Mouse (Mus musculus): ENCODE results near the gene Plcg2. TPM values are rescaled to one million over a fixed set of nuclear protein-coding genes. Genes with fewer than 3 reads are reported as not detected.

The Plcg2 gene
- polyA plus RNA-seq (2015; fragmentation: Nextera tagmentation; extraction: Ambion mirVana), result 5.9 and 7.3 TPM in 2 replicates

DNA sequence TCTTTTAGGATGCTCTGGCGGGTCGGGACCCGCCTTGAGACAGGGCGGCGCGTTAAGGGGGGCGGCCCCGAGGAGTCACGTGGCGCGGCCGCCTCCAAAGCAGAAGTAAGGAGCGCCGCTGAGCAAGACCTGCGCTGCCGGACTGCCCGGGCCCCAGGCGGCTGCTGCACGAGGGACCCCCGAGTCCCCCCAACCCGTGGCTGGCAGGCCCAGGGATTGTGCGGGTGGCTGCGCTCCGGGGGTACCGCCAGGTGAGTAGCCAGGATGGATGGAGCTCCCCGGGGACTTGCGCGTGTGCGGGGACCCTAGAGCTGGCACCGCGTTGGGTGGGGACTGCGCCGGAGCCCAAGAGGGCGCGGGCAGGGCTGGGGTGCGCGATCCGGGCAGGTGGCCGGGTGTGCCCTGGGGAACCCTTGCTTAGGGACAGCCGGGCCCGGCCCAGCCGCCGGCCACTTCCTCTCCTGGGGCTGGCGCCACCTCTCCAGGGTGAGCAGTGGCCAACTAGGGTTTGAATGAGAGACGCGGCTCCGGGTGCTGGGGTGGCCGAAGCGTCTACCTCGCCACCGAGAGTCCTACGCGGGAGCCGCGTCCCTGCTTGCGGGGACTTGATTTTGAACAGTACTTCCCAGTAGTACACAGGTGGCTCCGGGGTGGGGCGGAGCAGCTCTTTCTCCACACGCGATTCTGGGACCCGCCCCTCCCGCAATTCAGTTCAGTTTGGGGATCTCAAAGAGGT lies at the start of gene Plcg2:
Gene Plcg2, plus strand, starts transcription at position 113 of the 736 bp plus-strand sequence.
- DNase-seq (peak; percentile 66), ATAC-seq (peak; percentile 65)
- no peaks in the 10 kb centered on the region for H3K9me3 ChIP-seq (ENCODE audit: low read length)
- H3K9ac ChIP-seq (replicated peaks), result peak within 1 kb of the TSS; percentile 70
- peak within 1 kb of the TSS; percentile 87 for H3K4me2 ChIP-seq (ENCODE audit: low read depth, low read length)
- H3K4me3 ChIP-seq (ENCODE audit: low read depth, low read length), result peak within 1 kb of the TSS; percentile 62
- no peak for TF ChIP-seq CTCF (IDR thresholded peaks at IDR 0.05; ENCODE audit: low read depth)
- TF ChIP-seq EP300 (IDR thresholded peaks at IDR 0.05; ENCODE audit: low read depth), result no peak
- H3K4me1 ChIP-seq (ENCODE audit: insufficient read depth), result peaks cover 21% of the 10 kb centered on the region
- peaks cover 14% of the 10 kb centered on the region; the same call in 1 of the 2 replicates for H3K27me3 ChIP-seq (ENCODE audit: insufficient read depth, low read length)
- H3K36me3 ChIP-seq (replicated peaks; ENCODE audit: insufficient read depth, low read length), result no peaks in the 10 kb centered on the region
- WGBS (ENCODE audit: insufficient replicate concordance), result under 1% methylated on average over 56 of the region's 62 CpGs
- H3K27ac ChIP-seq (ENCODE audit: low read depth), result peak within 1 kb of the TSS; percentile 71

DNA sequence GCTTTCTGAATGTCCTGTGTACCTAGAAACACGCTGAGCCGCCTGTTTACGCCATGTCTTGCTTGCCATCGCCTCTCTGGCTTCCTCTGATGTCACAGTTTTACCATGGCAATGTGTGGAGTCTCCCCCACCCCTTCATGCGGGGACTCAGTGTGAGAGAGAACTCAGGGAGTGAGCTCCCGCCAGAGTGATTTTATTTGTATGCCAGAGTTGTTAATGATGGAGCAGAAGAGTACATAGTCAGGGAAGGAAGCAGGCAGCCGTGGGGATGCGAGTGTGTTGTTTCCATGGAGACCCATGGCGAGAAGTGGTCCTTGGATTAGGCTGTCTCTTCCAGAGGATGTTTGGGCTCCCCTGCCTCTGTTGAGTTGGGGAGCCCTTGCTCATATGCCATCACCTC lies 47.0 kb upstream of the Plcg2 start:
- peaks cover 86% of the 10 kb centered on the region for H3K36me3 ChIP-seq (replicated peaks; ENCODE audit: insufficient read depth, low read length)
- ATAC-seq, result no peak

DNA sequence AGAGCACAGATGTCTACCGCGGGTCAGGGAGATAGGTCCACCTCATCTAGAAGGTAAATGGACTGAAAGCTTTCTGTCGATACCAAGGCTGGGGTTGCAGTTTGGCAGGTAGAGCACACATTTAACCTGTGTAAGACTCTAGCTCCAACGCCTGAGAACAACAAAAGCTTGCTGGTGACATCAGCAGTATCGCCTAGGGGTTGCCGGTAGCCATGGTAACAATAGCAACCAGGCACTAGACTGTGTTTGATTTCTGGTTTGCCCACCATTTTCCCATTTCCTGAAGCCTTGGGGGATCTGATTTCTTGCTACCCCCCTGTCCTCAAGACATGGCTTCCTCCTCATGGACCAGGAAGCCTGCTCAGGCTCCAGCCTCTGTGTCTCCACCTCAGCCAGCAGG lies 44.1 kb upstream of the Plcg2 start:
- H3K4me1 ChIP-seq (ENCODE audit: insufficient read depth), result no peaks in the 10 kb centered on the region
- DNase-seq (no peak), ATAC-seq (peak; percentile 28)
- H3K4me3 ChIP-seq (ENCODE audit: low read depth, low read length), result no peak overlapping the region
- H3K27me3 ChIP-seq (ENCODE audit: insufficient read depth, low read length), result no peaks in the 10 kb centered on the region
- H3K36me3 ChIP-seq (replicated peaks; ENCODE audit: insufficient read depth, low read length), result peaks cover 88% of the 10 kb centered on the region
- 83% methylated on average over 6 of the region's 6 CpGs for WGBS (ENCODE audit: insufficient replicate concordance)
- no peak overlapping the region for H3K9ac ChIP-seq (replicated peaks)
- no peak overlapping the region for H3K4me2 ChIP-seq (ENCODE audit: low read depth, low read length)
- TF ChIP-seq EP300 (IDR thresholded peaks at IDR 0.05; ENCODE audit: low read depth) (no peak), CTCF (IDR thresholded peaks at IDR 0.05; ENCODE audit: low read depth) (no peak)
- no peaks in the 10 kb centered on the region for H3K9me3 ChIP-seq (ENCODE audit: low read length)
- no peak overlapping the region for H3K27ac ChIP-seq (ENCODE audit: low read depth)

More for the DNA sequence above, 47.0 kb upstream of the Plcg2 start:
- no peak overlapping the region for H3K9ac ChIP-seq (replicated peaks)
- WGBS (ENCODE audit: insufficient replicate concordance), result 88% methylated on average over 9 of the region's 9 CpGs
- H3K4me3 ChIP-seq (ENCODE audit: low read depth, low read length), result no peak overlapping the region
- no peak overlapping the region for H3K4me2 ChIP-seq (ENCODE audit: low read depth, low read length)
- no peak for DNase-seq
- TF ChIP-seq EP300 (IDR thresholded peaks at IDR 0.05; ENCODE audit: low read depth), result no peak
- no peak for TF ChIP-seq CTCF (IDR thresholded peaks at IDR 0.05; ENCODE audit: low read depth)
- no peak overlapping the region for H3K27ac ChIP-seq (ENCODE audit: low read depth)
- H3K27me3 ChIP-seq (ENCODE audit: insufficient read depth, low read length), result no peaks in the 10 kb centered on the region
- no peaks in the 10 kb centered on the region for H3K4me1 ChIP-seq (ENCODE audit: insufficient read depth)
- no peaks in the 10 kb centered on the region for H3K9me3 ChIP-seq (ENCODE audit: low read length)

DNA sequence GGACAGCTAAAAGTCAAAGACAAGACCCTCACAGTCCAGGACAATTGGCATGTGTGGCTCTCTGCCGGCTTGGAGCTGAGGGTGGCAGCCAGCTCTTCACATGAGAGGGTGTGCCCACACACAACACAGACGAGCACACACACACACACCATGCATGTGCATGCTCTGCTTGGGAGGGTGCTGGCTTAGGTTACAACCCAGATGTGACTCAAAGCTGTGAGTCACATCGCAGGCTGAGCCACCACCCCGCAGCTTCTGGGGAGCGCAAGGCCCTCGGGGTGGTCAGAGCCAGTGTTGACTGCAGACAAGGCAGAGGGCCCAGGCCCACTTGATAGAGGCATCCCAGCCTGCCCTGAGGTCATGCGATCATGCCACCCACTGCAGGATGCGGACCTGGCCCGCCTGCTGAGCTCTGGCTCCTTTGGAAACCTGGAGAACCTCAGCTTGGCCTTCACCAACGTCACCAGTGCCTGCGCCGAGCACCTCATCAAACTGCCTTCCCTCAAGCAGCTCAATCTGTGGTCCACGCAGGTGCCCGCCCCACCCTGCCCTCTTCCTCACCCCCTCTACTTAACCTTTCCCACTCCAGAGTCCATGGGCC lies 43.5 kb upstream of the Plcg2 start:
- Histone ChIP-seq H3K4me2 (ENCODE audit: low read depth, low read length) (no peak overlapping the region), H3K9me3 (ENCODE audit: low read length) (no peaks in the 10 kb centered on the region), H3K4me1 (ENCODE audit: insufficient read depth) (no peaks in the 10 kb centered on the region), H3K36me3 (replicated peaks; ENCODE audit: insufficient read depth, low read length) (peaks cover 93% of the 10 kb centered on the region), H3K9ac (replicated peaks) (no peak overlapping the region), H3K27ac (ENCODE audit: low read depth) (no peak overlapping the region), H3K27me3 (ENCODE audit: insufficient read depth, low read length) (no peaks in the 10 kb centered on the region), H3K4me3 (ENCODE audit: low read depth, low read length) (no peak overlapping the region)
- DNase-seq, result no peak
- no peak for TF ChIP-seq EP300 (IDR thresholded peaks at IDR 0.05; ENCODE audit: low read depth)
- no peak for TF ChIP-seq CTCF (IDR thresholded peaks at IDR 0.05; ENCODE audit: low read depth)
- no peak for ATAC-seq
- WGBS (ENCODE audit: insufficient replicate concordance), result 94% methylated on average over 14 of the region's 14 CpGs

DNA sequence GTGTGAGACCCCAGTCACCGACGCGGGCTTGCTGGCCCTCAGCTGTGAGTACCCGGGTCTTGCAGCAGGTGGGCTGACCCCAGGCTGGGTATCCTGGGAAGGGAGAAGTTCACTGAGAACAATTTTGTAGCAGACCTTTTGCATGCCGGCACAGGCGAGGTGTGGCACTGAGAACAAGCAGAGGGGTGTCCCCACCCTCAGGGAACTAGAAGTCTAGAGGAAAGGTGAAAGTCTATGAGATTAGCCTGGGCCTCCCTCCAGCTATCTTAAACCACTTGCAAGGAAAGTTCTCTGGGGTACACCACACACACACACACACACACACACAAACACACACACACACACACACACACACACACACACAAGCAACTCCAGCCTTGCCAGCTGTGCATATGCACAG lies 42.4 kb upstream of the Plcg2 start:
- Histone ChIP-seq H3K4me1 (ENCODE audit: insufficient read depth) (no peaks in the 10 kb centered on the region), H3K9me3 (ENCODE audit: low read length) (no peaks in the 10 kb centered on the region), H3K4me3 (ENCODE audit: low read depth, low read length) (no peak overlapping the region), H3K36me3 (replicated peaks; ENCODE audit: insufficient read depth, low read length) (peaks cover 87% of the 10 kb centered on the region), H3K9ac (replicated peaks) (no peak overlapping the region), H3K4me2 (ENCODE audit: low read depth, low read length) (no peak overlapping the region), H3K27me3 (ENCODE audit: insufficient read depth, low read length) (no peaks in the 10 kb centered on the region), H3K27ac (ENCODE audit: low read depth) (no peak overlapping the region)
- TF ChIP-seq CTCF (IDR thresholded peaks at IDR 0.05; ENCODE audit: low read depth) (no peak), EP300 (IDR thresholded peaks at IDR 0.05; ENCODE audit: low read depth) (no peak)
- ATAC-seq, result no peak
- WGBS (ENCODE audit: insufficient replicate concordance), result 80% methylated on average over 6 of the region's 6 CpGs
- DNase-seq, result no peak

DNA sequence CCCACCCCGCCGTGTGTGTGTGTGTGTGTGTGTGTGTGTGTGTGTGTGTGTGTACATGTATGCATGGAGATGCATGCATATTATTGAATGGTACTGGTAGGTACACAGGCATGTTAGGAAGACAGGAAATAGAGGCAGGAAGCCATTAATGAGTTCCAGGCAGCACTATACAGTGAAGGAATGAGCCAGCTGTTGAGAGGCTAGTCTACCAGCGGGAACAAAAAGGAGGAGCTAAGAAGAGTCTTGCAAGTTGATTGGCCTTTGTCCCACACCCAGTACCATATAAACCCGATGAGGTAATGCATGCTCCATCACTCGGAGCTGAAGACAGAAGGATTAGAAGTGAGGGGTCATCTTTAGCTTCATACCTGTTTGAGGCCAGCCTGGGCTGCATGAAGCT lies 39.7 kb upstream of the Plcg2 start:
- Histone ChIP-seq H3K9ac (replicated peaks) (no peak overlapping the region), H3K36me3 (replicated peaks; ENCODE audit: insufficient read depth, low read length) (peaks cover 61% of the 10 kb centered on the region), H3K27ac (ENCODE audit: low read depth) (no peak overlapping the region), H3K4me1 (ENCODE audit: insufficient read depth) (no peaks in the 10 kb centered on the region), H3K9me3 (ENCODE audit: low read length) (no peaks in the 10 kb centered on the region), H3K4me2 (ENCODE audit: low read depth, low read length) (no peak overlapping the region), H3K27me3 (ENCODE audit: insufficient read depth, low read length) (no peaks in the 10 kb centered on the region), H3K4me3 (ENCODE audit: low read depth, low read length) (no peak overlapping the region)
- DNase-seq (no peak), ATAC-seq (no peak)
- no peak for TF ChIP-seq CTCF (IDR thresholded peaks at IDR 0.05; ENCODE audit: low read depth)
- TF ChIP-seq EP300 (IDR thresholded peaks at IDR 0.05; ENCODE audit: low read depth), result no peak
- 69% methylated on average over 3 of the region's 5 CpGs for WGBS (ENCODE audit: insufficient replicate concordance)

All from liver, postnatal 0 days (tissue).